Mouse (Mus musculus) ES-Bruce4 (cell line): ENCODE results near the gene Rtf2. TPM values are rescaled to one million over a fixed set of nuclear protein-coding genes. Genes with fewer than 3 reads are reported as not detected.

Experiments
- H3K27ac ChIP-seq: 2 replicates; pipeline ENCODE4 v1.5.1; 2012; ENCODE audit warnings: low read length, inconsistent platforms; ENCODE audit not compliant: insufficient read depth
- H3K27me3 ChIP-seq: 2 replicates; pipeline ENCODE4 v1.6.1; 2012; ENCODE audit warnings: mild to moderate bottlenecking, low read length, inconsistent platforms; ENCODE audit not compliant: control insufficient read depth, poor library complexity, insufficient read depth, severe bottlenecking
- H3K36me3 ChIP-seq: 2 replicates; pipeline ENCODE4 v1.6.1; 2012; ENCODE audit warnings: inconsistent platforms, mild to moderate bottlenecking, low read length, moderate library complexity; ENCODE audit not compliant: control insufficient read depth, poor library complexity, insufficient read depth, severe bottlenecking
- H3K4me1 ChIP-seq: one replicate; pipeline ENCODE4 v1.8.1; 2011; ENCODE audit warnings: low read length; ENCODE audit not compliant: control insufficient read depth, insufficient read depth
- H3K4me3 ChIP-seq: 2 replicates; pipeline ENCODE4 v1.5.1; 2011; ENCODE audit warnings: low read depth, mild to moderate bottlenecking, low read length
- H3K9ac ChIP-seq: 2 replicates; pipeline ENCODE4 v1.6.1; 2012; ENCODE audit warnings: low read depth, mild to moderate bottlenecking, inconsistent platforms; ENCODE audit not compliant: poor library complexity, severe bottlenecking
- H3K9me3 ChIP-seq: replicated peaks from 2 replicates; pipeline ENCODE4 v1.6.1; 2012; ENCODE audit warnings: mild to moderate bottlenecking, low read length, inconsistent platforms; ENCODE audit not compliant: control insufficient read depth, poor library complexity, insufficient read depth, severe bottlenecking
- CTCF ChIP-seq: IDR thresholded peaks from one replicate; pipeline ENCODE4 v1.8.1; 2011; ENCODE audit warnings: low read depth, low read length
- EP300 ChIP-seq: IDR thresholded peaks from 2 replicates; pipeline ENCODE4 v1.6.1; 2011; ENCODE audit warnings: low read depth, low read length; ENCODE audit not compliant: insufficient read depth
- POLR2A ChIP-seq: IDR thresholded peaks from one replicate; pipeline ENCODE4 v1.8.1; 2011; ENCODE audit warnings: low read length; ENCODE audit not compliant: insufficient read depth
- polyA plus RNA-seq: library from polyadenylated mRNA; stranded (reverse); fragments of >200 nt; gene quantifications from 2 replicates; pipeline ENCODE4 v1.2.4, GENCODE M21; 2011; ENCODE audit warnings: low read depth; ENCODE audit not compliant: missing spikeins, insufficient read depth, insufficient read length

The Rtf2 gene
- polyA plus RNA-seq, 1 experiment: 52.6 TPM

DNA sequence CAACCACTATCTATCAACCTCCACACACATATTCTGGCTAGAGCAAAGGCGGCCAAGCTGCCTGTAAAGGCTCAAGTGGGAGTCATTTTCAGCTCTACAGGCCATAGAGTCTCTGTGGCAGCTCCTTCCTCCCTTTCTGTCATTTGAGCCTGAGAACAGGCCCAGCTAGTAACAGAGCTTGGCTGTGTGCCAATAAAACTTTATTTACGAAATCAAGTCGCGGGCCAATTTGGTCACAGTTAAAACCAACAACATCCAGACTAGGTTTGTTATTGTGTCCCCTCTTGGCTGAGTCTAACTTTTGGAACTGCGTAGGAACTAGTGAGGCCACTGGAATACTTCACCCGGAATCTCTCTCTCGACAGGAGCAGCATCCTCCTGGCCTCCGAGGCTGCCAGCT is 33.2 kb downstream of the Rtf2 start:
- no peaks in the 10 kb centered on the region for H3K36me3 ChIP-seq
- no peak overlapping the region for H3K9ac ChIP-seq
- no peaks in the 10 kb centered on the region for H3K9me3 ChIP-seq

DNA sequence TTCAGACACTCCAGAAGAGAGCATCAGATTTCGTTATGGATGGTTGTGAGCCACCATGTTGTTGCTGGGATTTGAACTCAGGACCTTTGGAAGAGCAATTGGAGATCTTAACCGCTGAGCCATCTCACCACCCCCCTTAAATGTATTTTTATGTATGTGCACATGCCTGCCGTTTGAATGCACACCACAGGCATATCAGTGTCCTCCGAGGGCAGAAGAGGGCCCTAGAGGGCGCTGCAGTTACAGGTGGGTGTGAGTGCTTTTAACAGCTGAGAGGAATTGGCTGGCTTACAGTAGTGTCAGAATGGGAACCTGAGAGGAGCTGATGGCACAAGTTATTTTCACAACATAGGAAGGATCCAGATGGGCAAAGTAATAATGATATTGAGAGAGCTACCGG is 34.6 kb downstream of the Rtf2 start:
- TF ChIP-seq CTCF (peak; percentile 93), POLR2A (no peak)
- Histone ChIP-seq H3K36me3 (no peaks in the 10 kb centered on the region), H3K4me3 (no peak overlapping the region), H3K4me1 (peaks cover 5% of the 10 kb centered on the region), H3K9me3 (no peaks in the 10 kb centered on the region), H3K9ac (no peak overlapping the region), H3K27me3 (no peaks in the 10 kb centered on the region), H3K27ac (no peak overlapping the region)

More for the DNA sequence above, 33.2 kb downstream of the Rtf2 start:
- H3K4me3 ChIP-seq: no peak overlapping the region
- TF ChIP-seq CTCF (no peak), EP300 (no peak), POLR2A (no peak)
- no peaks in the 10 kb centered on the region for H3K27me3 ChIP-seq
- no peak overlapping the region for H3K27ac ChIP-seq
- H3K4me1 ChIP-seq: peaks cover 2% of the 10 kb centered on the region

- Histone ChIP-seq H3K27me3 (no peaks in the 10 kb centered on the region), H3K9me3 (no peaks in the 10 kb centered on the region), H3K27ac (no peak overlapping the region), H3K4me1 (peaks cover 10% of the 10 kb centered on the region), H3K36me3 (no peaks in the 10 kb centered on the region), H3K9ac (no peak overlapping the region), H3K4me3 (no peak overlapping the region)
- no peak for TF ChIP-seq CTCF
- no peak for TF ChIP-seq EP300
- no peak for TF ChIP-seq POLR2A
Observed at GRCm38 (mm10) chr2:172476707-172477260, 36.4 kb downstream of the Rtf2 start.

DNA sequence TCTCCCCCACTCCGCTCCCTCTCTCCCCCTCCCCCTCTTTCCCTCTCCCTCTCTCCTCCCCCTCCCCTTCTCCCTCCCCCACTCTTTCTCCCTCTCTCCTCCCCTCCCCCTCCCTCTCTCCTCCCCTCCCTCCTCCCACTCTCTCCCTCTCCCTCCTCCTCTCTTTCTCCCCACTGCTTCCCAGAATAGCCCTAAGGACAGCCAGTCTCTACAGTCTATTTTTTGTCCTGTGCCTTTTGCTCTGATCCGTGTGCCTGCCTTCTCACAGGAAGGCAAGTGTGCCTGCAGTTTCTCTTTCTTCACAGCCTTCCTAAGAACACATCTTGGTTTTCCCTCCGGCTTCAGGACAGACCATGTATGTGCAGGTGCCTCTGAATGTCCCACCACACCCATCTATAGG is 37.0 kb downstream of the Rtf2 start:
- Histone ChIP-seq H3K4me3 (no peak overlapping the region), H3K9ac (no peak overlapping the region), H3K27ac (no peak overlapping the region), H3K27me3 (no peaks in the 10 kb centered on the region), H3K4me1 (peaks cover 11% of the 10 kb centered on the region), H3K9me3 (no peaks in the 10 kb centered on the region), H3K36me3 (no peaks in the 10 kb centered on the region)
- TF ChIP-seq POLR2A: no peak
- no peak for TF ChIP-seq EP300

- no peaks in the 10 kb centered on the region for H3K9me3 ChIP-seq
- H3K27ac ChIP-seq: no peak overlapping the region
- H3K36me3 ChIP-seq: no peaks in the 10 kb centered on the region
- H3K4me1 ChIP-seq: peaks cover 14% of the 10 kb centered on the region
- no peaks in the 10 kb centered on the region for H3K27me3 ChIP-seq
- TF ChIP-seq CTCF (no peak), POLR2A (no peak), EP300 (no peak)
- H3K4me3 ChIP-seq: no peak overlapping the region
- no peak overlapping the region for H3K9ac ChIP-seq
Observed at GRCm38 (mm10) chr2:172477860-172478259, 37.5 kb downstream of the Rtf2 start.

GRCm38 (mm10) chr2:172480296-172480695 is 39.9 kb downstream of the Rtf2 start:
- no peaks in the 10 kb centered on the region for H3K27me3 ChIP-seq
- peaks cover 16% of the 10 kb centered on the region for H3K4me1 ChIP-seq
- no peaks in the 10 kb centered on the region for H3K36me3 ChIP-seq
- H3K9me3 ChIP-seq: no peaks in the 10 kb centered on the region
- TF ChIP-seq CTCF (no peak), EP300 (no peak), POLR2A (no peak)
- no peak overlapping the region for H3K9ac ChIP-seq
- H3K4me3 ChIP-seq: no peak overlapping the region
- H3K27ac ChIP-seq: no peak overlapping the region
